Mouse (Mus musculus) MEL (cell line): ENCODE measurements around the gene Ctu2. TPM values are rescaled to one million over a fixed set of nuclear protein-coding genes. Genes with fewer than 3 reads are reported as not detected.
A peak's percentile ranks its signal among the peaks of the same experiment; 100 is the strongest.

Experiments used
- DNase-seq: peaks from one replicate; pipeline ENCODE4 v3.0.0; 2011; ENCODE audit warnings: low read depth, low spot score
- H3K27ac ChIP-seq: 2 replicates; pipeline ENCODE4 v1.5.1; 2012; ENCODE audit warnings: low read depth, mild to moderate bottlenecking, control low read depth, low read length, moderate library complexity; ENCODE audit not compliant: control insufficient read depth
- H3K27me3 ChIP-seq, 2 experiments: fragments of 150-350 bp in 1 of 2; sonication (generic) in 1 of 2; 2 replicates each; pipeline ENCODE4 v1.6.1; 2012; ENCODE audit warnings: low read length in 2 of 2, mild to moderate bottlenecking in 2 of 2, improper control_type of control experiment in 1 of 2, moderate library complexity in 1 of 2; ENCODE audit not compliant: insufficient read depth in 2 of 2, control insufficient read depth in 1 of 2
- H3K36me3 ChIP-seq, 2 experiments: 2 replicates each; pipeline ENCODE4 v1.6.1; 2012 to 2014; ENCODE audit warnings: low read length in 2 of 2, improper control_type of control experiment in 1 of 2, inconsistent platforms in 1 of 2, mild to moderate bottlenecking in 1 of 2; ENCODE audit not compliant: insufficient read depth in 2 of 2, control insufficient read depth in 1 of 2
- H3K4me1 ChIP-seq, 2 experiments: fragments of 150-350 bp in 1 of 2; sonication (generic) in 1 of 2; 2 replicates each; pipeline ENCODE4 v1.6.1; 2012; ENCODE audit warnings: low read length in 2 of 2, improper control_type of control experiment in 1 of 2, mild to moderate bottlenecking in 1 of 2; ENCODE audit not compliant: insufficient read depth in 2 of 2, control insufficient read depth in 1 of 2
- H3K4me3 ChIP-seq, 2 experiments: fragments of 150-350 bp in 1 of 2; sonication (generic) in 1 of 2; 2 replicates each; pipeline ENCODE4 v1.5.1; 2012; ENCODE audit warnings: low read depth in 2 of 2, low read length in 2 of 2, mild to moderate bottlenecking in 2 of 2, moderate library complexity in 2 of 2, control low read depth in 1 of 2, improper control_type of control experiment in 1 of 2; ENCODE audit not compliant: control insufficient read depth in 1 of 2, insufficient read depth in 1 of 2
- H3K79me2 ChIP-seq: 2 replicates; pipeline ENCODE4 v1.6.1; 2012; ENCODE audit warnings: mild to moderate bottlenecking, low read length, moderate library complexity; ENCODE audit not compliant: control insufficient read depth, poor library complexity, insufficient read depth
- H3K9ac ChIP-seq: 2 replicates; pipeline ENCODE4 v1.6.1; 2012; ENCODE audit warnings: low read depth, mild to moderate bottlenecking, control low read depth, low read length, moderate library complexity; ENCODE audit not compliant: control insufficient read depth, poor library complexity, severe bottlenecking
- H3K9me3 ChIP-seq: fragments of 150-350 bp; sonication (generic); replicated peaks from 2 replicates; pipeline ENCODE4 v1.6.1; 2012; ENCODE audit warnings: mild to moderate bottlenecking, low read length, improper control_type of control experiment, moderate library complexity; ENCODE audit not compliant: insufficient read depth
- BHLHE40 ChIP-seq: IDR thresholded peaks from 2 replicates; pipeline ENCODE4 v1.6.1; 2012; ENCODE audit warnings: low read depth, mild to moderate bottlenecking, inconsistent platforms, low read length, improper control_type of control experiment, borderline replicate concordance
- CHD2 ChIP-seq: IDR thresholded peaks from 2 replicates; pipeline ENCODE4 v1.6.1; 2011; ENCODE audit warnings: low read length, improper control_type of control experiment
- CTCF ChIP-seq, 3 experiments: IDR thresholded peaks in 2 of 3; conservative IDR thresholded peaks in 1 of 3; 2 replicates each; pipeline ENCODE4 v1.5.1; 2011 to 2012; ENCODE audit warnings: low read length in 3 of 3, low read depth in 2 of 3, mild to moderate bottlenecking in 2 of 3, improper control_type of control experiment in 1 of 3, inconsistent platforms in 1 of 3, mixed read lengths in 1 of 3, moderate library complexity in 1 of 3; ENCODE audit not compliant: control insufficient read depth in 1 of 3, insufficient read depth in 1 of 3, poor library complexity in 1 of 3, severe bottlenecking in 1 of 3
- ELF1 ChIP-seq: IDR thresholded peaks from 2 replicates; pipeline ENCODE4 v1.6.1; 2014; ENCODE audit warnings: low read depth, mild to moderate bottlenecking, inconsistent platforms, low read length, improper control_type of control experiment, moderate library complexity
- EP300 ChIP-seq, 2 experiments: IDR thresholded peaks; 2 replicates each; pipeline ENCODE4 v1.6.1; 2011; ENCODE audit warnings: improper control_type of control experiment in 2 of 2, low read length in 2 of 2, low read depth in 1 of 2, mild to moderate bottlenecking in 1 of 2
- ETS1 ChIP-seq: IDR thresholded peaks from 2 replicates; pipeline ENCODE4 v1.6.1; 2012; ENCODE audit warnings: low read depth, mild to moderate bottlenecking, inconsistent platforms, low read length, improper control_type of control experiment, moderate library complexity
- GABPA ChIP-seq: IDR thresholded peaks from 2 replicates; pipeline ENCODE4 v1.6.1; 2012; ENCODE audit warnings: low read depth, mild to moderate bottlenecking, inconsistent platforms, low read length, improper control_type of control experiment, moderate library complexity
- GATA1 ChIP-seq: IDR thresholded peaks from 2 replicates; pipeline ENCODE4 v1.6.1; 2011; ENCODE audit warnings: low read depth, low read length, improper control_type of control experiment
- HCFC1 ChIP-seq: IDR thresholded peaks from 2 replicates; pipeline ENCODE4 v1.6.1; 2012; ENCODE audit warnings: low read depth, mild to moderate bottlenecking, inconsistent platforms, low read length, improper control_type of control experiment, moderate library complexity
- KAT2A ChIP-seq: conservative IDR thresholded peaks from 2 replicates; pipeline ENCODE4 v1.6.1; 2012; ENCODE audit warnings: low read depth, low read length, improper control_type of control experiment, inconsistent platforms
- MAFK ChIP-seq: IDR thresholded peaks from 2 replicates; pipeline ENCODE4 v1.6.1; 2011; ENCODE audit warnings: low read depth, mild to moderate bottlenecking, low read length, improper control_type of control experiment, borderline replicate concordance
- MAX ChIP-seq: IDR thresholded peaks from 2 replicates; pipeline ENCODE4 v1.6.1; 2011; ENCODE audit warnings: low read length, improper control_type of control experiment
- MAZ ChIP-seq: IDR thresholded peaks from 2 replicates; pipeline ENCODE4 v1.6.1; 2012; ENCODE audit warnings: low read depth, mild to moderate bottlenecking, inconsistent platforms, low read length, improper control_type of control experiment
- MEF2A ChIP-seq: IDR thresholded peaks from 2 replicates; pipeline ENCODE4 v1.6.1; 2014; ENCODE audit warnings: low read depth, mild to moderate bottlenecking, inconsistent platforms, low read length, improper control_type of control experiment; ENCODE audit not compliant: poor library complexity, insufficient replicate concordance, severe bottlenecking; ENCODE audit errors: extremely low read depth
- MXI1 ChIP-seq: IDR thresholded peaks from 2 replicates; pipeline ENCODE4 v1.6.1; 2011; ENCODE audit warnings: mild to moderate bottlenecking, low read depth, low read length, improper control_type of control experiment
- MYB ChIP-seq: IDR thresholded peaks from 2 replicates; pipeline ENCODE4 v1.6.1; 2011; ENCODE audit warnings: mild to moderate bottlenecking, low read depth, low read length, improper control_type of control experiment
- MYC ChIP-seq: IDR thresholded peaks from 2 replicates; pipeline ENCODE4 v1.6.1; 2011; ENCODE audit warnings: low read depth, mild to moderate bottlenecking, low read length, improper control_type of control experiment, moderate library complexity
- NELFE ChIP-seq: IDR thresholded peaks from 2 replicates; pipeline ENCODE4 v1.6.1; 2011; ENCODE audit warnings: low read depth, low read length, improper control_type of control experiment
- NRF1 ChIP-seq: IDR thresholded peaks from 2 replicates; pipeline ENCODE4 v1.6.1; 2014; ENCODE audit warnings: low read depth, mild to moderate bottlenecking, inconsistent platforms, low read length, improper control_type of control experiment, moderate library complexity; ENCODE audit not compliant: poor library complexity, insufficient read depth, severe bottlenecking
- POLR2A ChIP-seq, 2 experiments: IDR thresholded peaks; 2 replicates each; pipeline ENCODE4 v1.6.1; 2011 to 2012; ENCODE audit warnings: low read length in 2 of 2, mild to moderate bottlenecking in 2 of 2, control low read depth in 1 of 2, improper control_type of control experiment in 1 of 2, low read depth in 1 of 2, moderate library complexity in 1 of 2; ENCODE audit not compliant: control insufficient read depth in 1 of 2, insufficient read depth in 1 of 2, poor library complexity in 1 of 2
- POLR2AphosphoS2 ChIP-seq: IDR thresholded peaks from 2 replicates; pipeline ENCODE4 v1.6.1; 2011; ENCODE audit warnings: low read length, improper control_type of control experiment
- RCOR1 ChIP-seq: IDR thresholded peaks from 2 replicates; pipeline ENCODE4 v1.6.1; 2012; ENCODE audit warnings: low read depth, mild to moderate bottlenecking, inconsistent platforms, low read length, improper control_type of control experiment
- SIN3A ChIP-seq: IDR thresholded peaks from 2 replicates; pipeline ENCODE4 v1.6.1; 2012; ENCODE audit warnings: low read length, improper control_type of control experiment, inconsistent platforms
- SMC3 ChIP-seq: IDR thresholded peaks from 2 replicates; pipeline ENCODE4 v1.6.1; 2011; ENCODE audit warnings: low read depth, low read length, improper control_type of control experiment
- TAL1 ChIP-seq: IDR thresholded peaks from 2 replicates; pipeline ENCODE4 v1.6.1; 2012; ENCODE audit warnings: mild to moderate bottlenecking, inconsistent platforms, low read length, moderate library complexity, mixed read lengths
- TBP ChIP-seq: IDR thresholded peaks from 2 replicates; pipeline ENCODE4 v1.8.0; 2011; ENCODE audit warnings: low read depth, low read length, improper control_type of control experiment
- TCF12 ChIP-seq: IDR thresholded peaks from 2 replicates; pipeline ENCODE4 v1.6.1; 2014; ENCODE audit warnings: low read depth, mild to moderate bottlenecking, inconsistent platforms, low read length, improper control_type of control experiment, moderate library complexity
- UBTF ChIP-seq: IDR thresholded peaks from 2 replicates; pipeline ENCODE4 v1.6.1; 2012; ENCODE audit warnings: low read depth, mild to moderate bottlenecking, inconsistent platforms, low read length, improper control_type of control experiment, moderate library complexity, borderline replicate concordance; ENCODE audit not compliant: insufficient read depth
- USF1 ChIP-seq: IDR thresholded peaks from 2 replicates; pipeline ENCODE4 v1.6.1; 2014; ENCODE audit warnings: low read depth, mild to moderate bottlenecking, inconsistent platforms, low read length, improper control_type of control experiment, moderate library complexity
- USF2 ChIP-seq, 2 experiments: IDR thresholded peaks; 2 replicates each; pipeline ENCODE4 v1.6.1; 2011 to 2012; ENCODE audit warnings: improper control_type of control experiment in 2 of 2, low read length in 2 of 2, borderline replicate concordance in 1 of 2, inconsistent platforms in 1 of 2, low read depth in 1 of 2, mild to moderate bottlenecking in 1 of 2; ENCODE audit not compliant: insufficient read depth in 1 of 2
- ZC3H11A ChIP-seq: IDR thresholded peaks from 2 replicates; pipeline ENCODE4 v1.6.1; 2012; ENCODE audit warnings: low read depth, mild to moderate bottlenecking, inconsistent platforms, low read length, improper control_type of control experiment
- ZKSCAN1 ChIP-seq: IDR thresholded peaks from 2 replicates; pipeline ENCODE4 v1.6.1; 2012; ENCODE audit warnings: low read depth, mild to moderate bottlenecking, inconsistent platforms, low read length, improper control_type of control experiment, moderate library complexity
- ZMIZ1 ChIP-seq: IDR thresholded peaks from 2 replicates; pipeline ENCODE4 v1.6.1; 2012; ENCODE audit warnings: low read depth, mild to moderate bottlenecking, inconsistent platforms, low read length, improper control_type of control experiment, moderate library complexity
- ZNF384 ChIP-seq: IDR thresholded peaks from 2 replicates; pipeline ENCODE4 v1.6.1; 2012; ENCODE audit warnings: low read depth, mild to moderate bottlenecking, inconsistent platforms, low read length, improper control_type of control experiment
- polyA plus RNA-seq, 2 experiments: library from polyadenylated mRNA; stranded (reverse) in 1 of 2; unstranded in 1 of 2; fragments of >175 nt in 1 of 2; fragments of >200 nt in 1 of 2; gene quantifications; 2 replicates each; pipeline versions ENCODE4 v1.2.1 to v1.2.4; 2012; ENCODE audit warnings: low replicate concordance in 2 of 2, low read depth in 1 of 2; ENCODE audit not compliant: insufficient read length in 2 of 2, insufficient read depth in 1 of 2, missing spikeins in 1 of 2
- total RNA-seq: library from RNA; depleted of rRNA; stranded (reverse); fragments of 300-350 nt; gene quantifications from 2 replicates; pipeline ENCODE4 v1.2.3, GENCODE M21; 2012; rRNA removed

Gene Ctu2
- total RNA-seq (44.4 and 57.4 TPM in 2 replicates), polyA plus RNA-seq (10 to 100 TPM in 1 of 2 experiments, not detected in 1; 44.0 TPM)

DNA sequence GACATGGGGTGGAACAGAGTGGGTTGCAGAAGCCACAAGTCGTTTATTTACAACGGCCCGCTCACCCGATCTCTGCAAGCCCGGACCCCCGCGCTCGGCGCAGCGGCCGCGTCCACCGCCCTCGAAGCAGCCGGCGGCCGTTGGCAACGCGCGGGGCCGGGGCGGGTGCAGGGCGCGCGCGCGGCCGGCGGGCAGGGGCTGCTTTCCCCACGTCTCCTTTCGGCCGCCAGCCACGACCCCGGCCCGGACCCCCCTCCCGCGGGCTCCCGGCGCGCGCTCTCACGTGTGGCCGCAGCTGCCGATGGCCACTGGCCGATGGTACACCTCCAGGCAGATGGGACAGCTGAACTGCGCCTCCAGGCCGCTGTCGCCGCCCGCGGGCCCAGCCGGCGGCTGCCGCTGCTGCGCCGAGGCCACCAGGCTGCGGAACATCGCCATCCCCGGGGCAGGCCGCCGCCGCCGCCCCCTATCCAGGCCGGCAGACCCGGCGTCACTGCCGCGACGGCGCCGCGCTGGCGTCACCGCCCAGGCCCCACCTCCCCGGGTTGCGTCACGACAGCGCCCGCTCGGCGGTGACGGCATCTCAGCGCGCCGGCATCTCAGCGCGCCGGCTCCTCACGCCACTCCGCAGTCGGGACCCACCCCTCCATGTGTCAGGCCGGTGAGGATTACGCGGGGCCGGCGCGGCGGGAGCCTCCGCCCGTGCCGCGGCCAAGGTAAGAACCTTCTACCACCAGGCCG is at the start of gene Ctu2, which contains the start of gene Rnf166:
Gene Ctu2, plus strand, starts transcription at position 564 of the 741 bp plus-strand sequence.
Gene Rnf166, minus strand, starts transcription at position 485 of the 741 bp plus-strand sequence.
- H3K79me2 ChIP-seq: peaks cover 21% of the 10 kb centered on the region
- H3K27ac ChIP-seq: peak within 1 kb of the TSS; percentile 69
- H3K4me3 ChIP-seq: peak within 1 kb of the TSS; percentile 90 to 97
- peak; percentile 92 for DNase-seq
- H3K9me3 ChIP-seq: no peaks in the 10 kb centered on the region
- H3K36me3 ChIP-seq: peaks cover 0 to 13% of the 10 kb centered on the region in 2 experiments; a peak in 3 of 4 replicates
- no peaks in the 10 kb centered on the region for H3K27me3 ChIP-seq
- H3K4me1 ChIP-seq: peaks cover 6 to 17% of the 10 kb centered on the region in 2 experiments
- TF ChIP-seq ZKSCAN1: no peak
- TF ChIP-seq POLR2AphosphoS2: peak; percentile 48; the same call in 1 of the 2 replicates
- TF ChIP-seq MYC: peak; percentile 46; the same call in 1 of the 2 replicates
- TF ChIP-seq ZC3H11A: peak; percentile 47
- no peak for TF ChIP-seq TAL1
- TF ChIP-seq ZMIZ1: peak; percentile 33; the same call in 1 of the 2 replicates
- 0 out of 2 replicates have a peak, but pooled peaks have one; percentile 7 for TF ChIP-seq RCOR1
- no peak for TF ChIP-seq CHD2
- no peak for TF ChIP-seq GATA1
- no peak; the same call in 1 of the 2 replicates for TF ChIP-seq KAT2A
- peak; percentile 56 for TF ChIP-seq NRF1
- TF ChIP-seq MYB: no peak
- TF ChIP-seq MAX: peak; percentile 83; the same call in 1 of the 2 replicates
- no peak for TF ChIP-seq SMC3
- peak; percentile 76; the same call in 1 of the 2 replicates for TF ChIP-seq GABPA
- no peak for TF ChIP-seq UBTF
- peak; percentile 71; the same call in 1 of the 2 replicates for TF ChIP-seq ETS1
- peak; percentile 74 to 84 for TF ChIP-seq POLR2A (IDR thresholded peaks at IDR 0.05; ENCODE audit: control insufficient read depth in 1 of 2, insufficient read depth in 1 of 2, low read depth in 1 of 2, low read length in 2 of 2, poor library complexity in 1 of 2)
- TF ChIP-seq EP300 (IDR thresholded peaks at IDR 0.05; ENCODE audit: low read depth in 1 of 2, low read length in 2 of 2): no peak
- TF ChIP-seq USF2 (IDR thresholded peaks at IDR 0.05; ENCODE audit: borderline replicate concordance in 1 of 2, insufficient read depth in 1 of 2, low read depth in 1 of 2, low read length in 2 of 2): no peak
- peak; percentile 37; the same call in 1 of the 2 replicates for TF ChIP-seq MAZ
- TF ChIP-seq USF1: no peak
- TF ChIP-seq TBP: no peak
- TF ChIP-seq TCF12: peak; percentile 59
- peak; percentile 98 for TF ChIP-seq SIN3A
- TF ChIP-seq MEF2A: 0 out of 2 replicates have a peak, but pooled peaks have one; percentile 56
- no peak for TF ChIP-seq BHLHE40
- peak; percentile 74 for TF ChIP-seq NELFE
- TF ChIP-seq CTCF (IDR thresholded peaks at IDR 0.05 in 2 of 3, conservative IDR thresholded peaks at IDR 0.05 in 1 of 3; ENCODE audit: control insufficient read depth in 1 of 3, insufficient read depth in 1 of 3, low read depth in 2 of 3, low read length in 3 of 3, poor library complexity in 1 of 3, severe bottlenecking in 1 of 3): peak in 1 of 3 experiments; percentile 3; a peak in 1 of 6 replicates
- no peak for TF ChIP-seq MAFK
- TF ChIP-seq MXI1: peak; percentile 99
- peak; percentile 91 for TF ChIP-seq HCFC1
- TF ChIP-seq ZNF384: no peak
- TF ChIP-seq ELF1: peak; percentile 72
- peak within 1 kb of the TSS; percentile 92 for H3K9ac ChIP-seq
